Mouse (Mus musculus): ENCODE measurements around the gene Cars2. TPM values are rescaled to one million over a fixed set of nuclear protein-coding genes. Genes with fewer than 3 reads are reported as not detected.
"Not testable (repeated sequence)": the region's sequence is repeated elsewhere in the genome, so short reads cannot be mapped to it uniquely, and the experiment has no call there.

Gene Cars2
- total RNA-seq, 2 experiments from 2014 or later: 31.9 to 36.3 TPM

DNA sequence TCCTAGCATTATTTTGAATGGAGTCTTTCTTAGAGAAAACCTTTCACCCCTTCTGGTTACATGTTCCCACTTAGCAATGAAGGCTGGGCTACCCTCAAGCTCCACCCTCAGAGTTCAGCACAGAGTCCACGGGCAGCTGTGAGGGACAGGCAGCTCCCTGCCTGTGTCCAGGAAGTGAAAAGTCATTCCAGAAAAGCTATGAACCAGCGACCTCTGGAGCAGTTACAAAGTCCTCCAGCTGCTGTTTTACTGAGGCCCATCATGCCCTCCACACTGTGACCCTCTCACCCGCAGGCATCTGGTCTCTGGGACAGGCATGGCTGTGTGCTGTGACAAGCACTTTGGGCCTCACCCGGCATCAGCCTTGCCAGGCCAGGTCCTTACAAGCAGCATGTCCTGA lies 77.5 kb downstream of the Cars2 start:
- DNase-seq: peak; percentile 52

DNA sequence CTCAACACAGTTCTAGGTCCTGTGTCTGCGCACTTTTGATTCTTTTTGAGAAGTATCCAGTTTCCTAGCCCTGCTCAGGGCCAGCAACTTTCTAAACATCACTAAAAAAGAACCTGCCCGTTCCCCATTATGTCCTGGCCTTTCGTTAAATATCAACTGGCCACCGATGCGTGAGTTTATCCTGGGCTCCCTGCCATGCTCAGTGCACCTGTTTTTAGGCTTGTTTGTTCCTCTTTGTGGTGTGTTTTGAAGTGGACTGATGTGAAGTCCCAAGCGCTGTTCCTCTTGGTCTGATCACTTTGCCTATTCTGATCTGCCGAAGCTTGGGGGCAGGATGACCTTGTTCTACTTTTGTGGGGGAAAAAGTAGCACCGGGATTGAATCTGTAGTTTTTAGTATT lies 79.3 kb downstream of the Cars2 start:
- DNase-seq: no peak

DNA sequence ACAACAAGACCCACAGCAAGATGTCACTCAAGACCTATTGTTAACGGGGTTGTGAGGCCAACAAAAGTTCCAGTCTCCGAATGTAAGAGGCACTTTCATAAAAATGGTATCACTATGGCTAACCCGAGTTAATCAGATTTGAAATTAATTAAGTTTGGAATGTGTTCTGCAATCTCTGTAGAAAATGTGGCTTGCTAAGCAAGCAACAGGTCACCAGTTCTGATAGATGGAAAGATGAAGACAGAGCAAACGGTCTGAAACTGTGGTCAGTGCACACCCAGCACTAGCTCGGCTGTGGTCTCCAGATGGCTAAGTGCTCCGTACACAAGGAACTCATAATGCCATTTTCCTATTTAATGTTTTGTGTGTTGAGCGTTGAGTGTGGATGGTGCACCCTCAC lies 79.9 kb downstream of the Cars2 start:
- DNase-seq: no peak

DNA sequence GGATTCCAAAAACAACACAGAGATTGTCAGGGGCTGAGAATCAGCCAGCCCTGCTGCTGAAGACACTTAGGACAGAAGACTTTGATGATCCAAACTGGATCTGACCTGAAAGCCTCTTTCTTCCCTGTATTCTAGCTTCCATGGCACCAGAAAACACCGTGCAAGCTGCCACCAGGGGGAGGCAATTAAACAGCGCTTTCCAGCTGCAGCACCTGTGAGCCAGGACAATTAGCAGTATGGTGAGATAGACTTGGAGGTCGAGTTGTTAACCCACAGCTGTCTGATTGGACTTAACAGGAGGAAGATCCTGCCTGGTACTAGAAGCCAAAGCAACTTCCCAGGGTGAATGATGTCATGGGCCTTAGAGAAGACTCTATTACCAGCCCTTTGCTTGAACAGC lies 81.5 kb downstream of the Cars2 start:
- DNase-seq: peak; percentile 76

DNA sequence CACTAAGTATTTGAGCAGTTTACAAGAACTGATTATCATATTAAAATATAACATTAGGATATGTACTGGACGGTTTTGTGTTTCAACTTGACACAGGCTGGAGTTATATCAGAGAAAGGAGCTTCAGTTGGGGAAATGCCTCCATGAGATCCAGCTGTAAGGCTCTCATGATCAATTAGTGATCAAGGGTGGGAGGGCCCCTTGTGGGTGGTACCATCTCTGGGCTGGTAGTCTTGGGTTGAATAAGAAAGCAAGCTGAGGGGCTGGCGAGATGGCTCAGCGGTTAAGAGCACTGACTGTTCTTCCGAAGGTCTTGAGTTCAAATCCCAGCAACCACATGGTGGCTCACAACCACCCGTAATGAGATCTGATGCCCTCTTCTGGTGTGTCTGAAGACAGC lies 84.1 kb downstream of the Cars2 start:
- not testable (repeated sequence) for DNase-seq

DNA sequence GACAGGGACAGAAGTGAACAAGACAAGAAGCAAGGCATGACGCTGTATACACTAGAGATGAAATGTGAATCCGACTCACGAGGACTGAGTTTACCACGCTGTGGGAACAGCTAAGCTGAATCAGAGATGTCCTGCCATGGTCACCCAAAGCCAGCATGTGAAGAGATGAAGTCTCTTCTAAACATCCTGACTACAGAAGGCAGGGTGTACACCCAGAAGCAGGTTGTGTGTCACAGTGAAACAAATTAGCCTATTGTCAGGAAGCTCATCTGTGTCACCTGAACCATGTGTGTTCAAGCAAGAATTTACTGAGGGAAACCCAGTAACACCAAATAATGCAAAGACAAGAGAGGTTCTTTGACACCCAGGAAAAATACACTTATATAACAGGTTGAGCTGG lies 85.0 kb downstream of the Cars2 start:
- no peak for DNase-seq

DNA sequence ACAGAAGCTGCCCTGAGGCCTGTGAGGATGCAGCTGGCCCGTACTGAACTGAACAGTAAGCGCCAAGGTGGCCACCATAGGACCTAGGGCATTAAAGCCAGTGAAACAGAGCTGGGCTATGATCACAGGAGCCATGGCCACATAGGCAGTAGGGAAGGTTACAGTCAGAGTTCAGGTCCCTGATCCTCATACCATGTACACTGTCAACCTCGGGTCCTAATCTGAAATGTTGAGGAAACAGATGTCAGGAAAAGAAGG lies 85.9 kb downstream of the Cars2 start:
- no peak for DNase-seq

Other genes with a start within 250 kb of the Cars2 start
- gene Col4a2, start 238.0 kb downstream of the Cars2 start, total RNA-seq (2021): 100 to 1,000 TPM; 558 to 588 TPM
- gene Col4a1, start 238.0 kb downstream of the Cars2 start, total RNA-seq (2021): 1,000 to 10,000 TPM; 1,026 to 1,084 TPM
- 10 to 100 TPM; 31.3 to 33.6 TPM for gene Rab20, start 72.1 kb downstream of the Cars2 start, total RNA-seq (2021)
- 10 to 100 TPM; 37.1 to 39.1 TPM for gene Naxd, start 53.3 kb downstream of the Cars2 start, total RNA-seq (2021)
- 10 to 100 TPM; 34.7 to 38.1 TPM for gene Ing1, start 4.8 kb upstream of the Cars2 start, total RNA-seq (2021)
- gene Ankrd10, start 85.0 kb upstream of the Cars2 start, total RNA-seq (2021): 10 to 100 TPM; 53.7 to 59.6 TPM
- gene 1700016D06Rik, start 150.3 kb upstream of the Cars2 start, total RNA-seq (2021): not detected
- gene Arhgef7, start 176.9 kb upstream of the Cars2 start, total RNA-seq (2021): 100 to 1,000 TPM; 209 to 213 TPM

All from heart, postnatal 4 days (tissue).